Mouse (Mus musculus): ENCODE measurements around the gene Dnajc16.

Gene Dnajc16

DNA sequence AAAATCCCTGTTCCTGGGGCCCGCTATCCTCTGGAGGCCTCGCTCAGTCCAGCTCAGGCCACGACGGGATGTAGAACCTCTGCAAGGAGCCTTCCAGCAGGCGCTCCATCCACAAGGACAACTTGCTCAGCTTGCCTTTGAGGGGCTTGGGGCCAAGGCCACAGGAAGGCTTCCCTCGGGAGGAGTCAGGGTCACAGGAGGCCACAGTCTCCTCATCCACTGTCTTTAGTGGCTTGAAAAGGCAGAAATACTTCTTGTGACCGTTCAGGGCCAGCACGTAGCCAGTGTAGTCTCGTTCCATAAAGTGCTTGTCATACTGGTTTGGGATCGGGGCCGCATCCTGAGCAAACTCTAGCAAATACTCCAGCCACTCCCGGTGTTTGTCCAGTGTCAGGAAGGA, 27.3 kb downstream of the Dnajc16 start:
- DNase-seq (ENCODE audit: low spot score in 2 of 2): no peak

DNA sequence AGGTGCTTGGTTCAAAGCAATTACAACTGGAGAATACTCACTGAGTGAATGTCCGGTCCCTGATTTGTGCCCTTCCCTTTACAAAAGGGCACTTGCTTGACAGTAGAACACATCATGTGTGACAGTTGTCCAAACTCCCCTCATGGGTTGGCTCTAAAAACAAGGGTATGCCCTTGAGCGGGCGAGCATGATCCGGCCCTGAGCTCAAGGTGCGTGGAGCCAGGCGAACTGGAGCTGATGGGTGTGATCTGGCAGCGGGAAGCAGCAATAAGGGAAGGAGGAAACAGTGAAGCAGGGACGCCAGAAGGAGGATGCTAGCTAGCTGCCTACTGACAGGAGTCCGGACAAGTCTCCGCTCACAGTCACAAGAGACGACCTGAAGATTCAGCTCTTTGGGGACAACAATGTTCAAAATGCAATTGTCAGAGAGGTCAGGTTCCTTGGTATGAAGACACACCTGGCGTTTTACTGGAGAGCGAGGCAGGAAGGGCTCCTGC, 28.6 kb downstream of the Dnajc16 start:
- no peak for DNase-seq (ENCODE audit: low spot score in 2 of 2)

DNA sequence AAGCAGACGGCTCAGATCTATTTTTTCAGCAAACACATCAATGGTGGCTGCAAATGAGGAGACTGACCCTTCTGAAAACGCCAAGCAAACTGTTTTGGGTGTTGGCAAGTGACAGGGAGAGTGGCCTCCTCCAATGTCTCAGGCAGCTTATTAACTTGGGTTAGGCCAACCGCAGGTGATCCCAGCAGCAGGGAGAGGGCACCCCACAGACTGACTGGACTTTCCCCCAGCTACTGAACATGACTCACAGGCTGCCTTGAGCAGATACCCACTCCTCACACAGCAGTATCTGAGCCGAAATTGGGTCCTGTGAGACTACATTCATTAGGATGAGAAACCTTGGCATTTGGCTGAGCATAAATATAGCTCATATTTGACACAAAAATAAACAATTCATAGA, 29.8 kb downstream of the Dnajc16 start:
- no peak for DNase-seq (ENCODE audit: low spot score in 2 of 2)

DNA sequence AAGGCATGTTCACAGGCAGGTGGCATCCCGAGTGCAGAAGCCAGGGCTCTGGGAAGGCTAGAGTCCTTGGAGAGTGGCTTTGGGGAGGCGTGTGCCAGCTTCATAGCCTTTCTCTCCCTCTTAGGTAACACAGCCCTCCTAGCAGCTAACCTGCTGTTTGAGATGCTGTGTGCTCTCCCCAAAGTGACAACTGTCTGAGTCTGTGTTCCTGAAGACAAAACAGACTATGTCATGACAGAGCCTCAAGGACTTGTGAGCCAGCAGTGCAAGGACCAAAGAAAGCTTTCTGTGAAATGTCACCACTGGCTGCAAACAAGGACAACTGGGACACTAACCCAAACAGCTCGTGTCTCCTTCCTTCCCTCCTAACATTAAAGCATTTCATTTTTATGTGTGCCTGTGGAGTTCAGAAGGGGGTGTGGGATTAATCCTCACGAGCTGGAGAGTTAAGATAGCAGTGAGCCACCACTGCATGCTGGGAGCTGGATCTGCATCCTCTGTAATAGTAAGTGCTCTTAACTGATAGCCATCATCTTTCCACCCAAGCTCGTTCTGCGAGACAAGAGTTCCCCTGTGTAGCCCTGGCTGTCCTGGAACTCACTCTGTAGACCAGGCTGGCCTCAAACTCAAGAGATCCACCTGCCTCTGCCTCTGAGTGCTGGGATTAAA, 31.7 kb downstream of the Dnajc16 start:
- DNase-seq (ENCODE audit: low spot score in 2 of 2): no peak

DNA sequence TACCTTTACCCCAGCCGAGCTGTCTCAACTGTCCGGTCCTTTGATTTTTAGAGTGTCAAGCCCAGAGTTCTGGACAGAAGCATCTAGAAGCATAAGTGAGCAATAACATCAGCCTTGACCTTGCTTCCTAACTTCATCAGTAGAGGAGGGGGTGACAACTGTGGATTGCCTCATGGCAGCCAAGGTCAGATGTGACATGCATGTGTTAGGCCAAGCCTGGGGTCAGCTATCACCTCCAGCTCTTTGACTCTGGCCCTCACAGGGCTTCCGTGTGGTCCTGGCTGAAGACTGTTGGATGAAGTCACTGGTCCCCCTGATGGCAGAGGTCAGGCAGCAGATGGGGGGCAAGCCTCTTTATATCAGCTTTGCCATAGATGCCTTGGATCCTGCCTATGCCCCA, 33.6 kb downstream of the Dnajc16 start:
- DNase-seq (ENCODE audit: low spot score in 2 of 2): no peak

DNA sequence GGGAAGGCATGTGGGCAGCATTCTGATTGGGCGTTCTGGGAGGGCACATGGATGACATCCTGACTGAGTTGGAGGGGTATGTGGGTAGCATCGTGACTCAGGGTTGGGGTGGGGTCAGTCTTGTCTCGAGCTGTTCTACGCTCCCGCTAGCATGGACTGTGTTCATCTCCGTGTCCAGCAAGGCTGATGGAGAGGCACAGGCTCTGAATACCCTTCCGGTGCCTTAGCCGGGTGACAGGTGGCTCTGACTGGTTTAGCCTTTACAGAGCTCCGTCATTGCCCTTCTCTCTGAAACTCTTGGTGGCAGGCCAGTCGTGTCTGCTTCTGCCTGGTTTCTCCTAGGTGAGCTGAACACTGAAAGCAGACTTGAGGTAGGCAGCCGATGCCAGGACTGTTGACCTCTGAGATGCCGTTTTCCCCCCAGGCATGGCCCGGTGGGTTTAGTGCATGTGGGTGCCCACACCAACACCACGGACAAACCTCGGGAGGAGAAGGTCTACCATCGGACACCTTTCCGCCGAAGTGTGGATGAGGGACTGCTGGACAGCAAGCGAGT, 35.3 kb downstream of the Dnajc16 start:
- no peak for DNase-seq (ENCODE audit: low spot score in 2 of 2)

DNA sequence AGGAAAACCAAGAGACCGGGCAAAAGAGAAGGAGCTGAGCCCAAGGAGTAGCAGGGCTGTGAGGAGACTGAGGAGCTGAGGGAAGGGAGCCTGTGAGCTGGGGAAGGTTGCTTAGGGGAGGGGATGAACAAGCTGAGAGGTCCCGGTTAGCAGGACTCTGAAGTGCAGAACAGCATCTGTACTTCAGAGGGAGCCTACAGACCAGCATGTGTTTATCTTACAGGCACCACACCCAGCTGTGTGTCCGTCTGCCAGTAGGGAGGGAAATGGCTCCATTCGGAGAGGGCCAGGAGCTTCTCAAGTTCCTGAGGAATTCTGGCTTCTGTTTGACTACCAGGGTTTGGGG, 38.7 kb downstream of the Dnajc16 start:
- no peak for DNase-seq (ENCODE audit: low spot score in 2 of 2)

DNA sequence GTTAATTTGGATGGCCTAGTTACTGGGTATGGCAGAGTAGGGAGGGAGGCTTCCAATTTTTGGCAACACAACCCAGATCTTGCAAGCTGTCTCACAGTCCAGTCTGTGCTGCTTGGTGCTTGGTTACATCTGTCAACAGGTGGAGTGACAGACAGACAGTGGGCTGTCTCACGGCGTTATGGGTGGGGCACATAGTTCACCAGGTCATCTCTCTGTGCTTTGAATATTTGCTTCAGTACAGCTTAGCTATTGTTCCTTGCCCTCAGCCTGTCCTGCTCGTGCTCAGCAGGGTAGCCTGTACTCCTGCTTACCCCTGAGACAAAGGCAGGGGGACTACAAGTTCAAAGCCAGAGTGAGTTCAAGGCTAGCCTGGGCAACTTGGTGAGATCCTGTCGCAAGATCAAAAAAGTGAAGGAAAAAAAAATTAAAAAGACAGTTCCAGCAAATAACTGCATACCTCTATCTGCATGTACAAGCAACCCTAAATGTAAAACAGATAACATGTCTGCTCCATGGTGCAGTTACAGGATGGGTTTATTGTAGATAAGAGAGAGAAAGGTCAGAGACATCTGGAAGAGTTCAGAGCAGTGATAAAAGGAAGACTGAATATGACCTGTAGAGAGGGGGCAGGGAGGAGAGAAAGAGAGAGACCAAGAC, 39.2 kb downstream of the Dnajc16 start:
- DNase-seq (ENCODE audit: low spot score in 2 of 2): no peak

DNA sequence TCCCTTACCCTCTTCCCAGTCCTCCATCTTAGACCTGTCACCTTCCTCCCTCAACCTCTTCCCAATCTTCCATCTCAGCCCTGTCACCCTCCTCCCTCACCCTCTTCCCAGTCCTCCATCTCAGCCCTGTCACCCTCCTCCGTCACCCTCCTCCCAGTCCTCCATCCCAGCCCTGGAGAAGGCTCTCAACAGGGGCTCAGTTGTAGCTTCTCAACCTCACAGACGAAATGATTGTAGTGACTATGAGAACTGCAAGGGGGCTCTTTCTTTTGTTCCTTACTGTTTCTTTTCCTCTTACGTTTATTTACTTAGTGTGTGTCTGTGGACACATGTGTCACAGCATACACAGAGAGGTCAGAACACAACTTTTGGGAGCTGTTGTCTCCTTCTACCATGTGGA, 39.9 kb downstream of the Dnajc16 start:
- no peak for DNase-seq (ENCODE audit: low spot score in 2 of 2)

DNA sequence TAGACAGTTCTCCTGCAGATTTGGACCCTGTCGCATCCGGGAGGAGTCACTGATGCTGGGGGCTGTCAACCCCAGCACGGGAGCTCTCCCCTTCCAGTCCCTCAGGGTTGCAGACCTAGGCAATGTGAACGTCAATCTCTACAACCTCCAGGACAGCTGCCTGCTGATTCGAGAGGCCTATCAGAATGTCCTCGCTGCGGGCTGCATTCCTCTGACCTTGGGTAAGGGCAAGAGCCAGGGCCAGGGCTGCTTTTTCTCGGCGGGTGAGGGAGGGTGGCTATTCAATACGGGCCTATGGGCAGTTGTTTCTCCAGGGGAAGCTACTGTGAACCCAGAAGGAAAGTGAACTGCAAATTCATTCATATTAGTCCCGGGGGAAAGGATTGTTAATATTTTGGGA, 41.2 kb downstream of the Dnajc16 start:
- no peak for DNase-seq (ENCODE audit: low spot score in 2 of 2)

DNA sequence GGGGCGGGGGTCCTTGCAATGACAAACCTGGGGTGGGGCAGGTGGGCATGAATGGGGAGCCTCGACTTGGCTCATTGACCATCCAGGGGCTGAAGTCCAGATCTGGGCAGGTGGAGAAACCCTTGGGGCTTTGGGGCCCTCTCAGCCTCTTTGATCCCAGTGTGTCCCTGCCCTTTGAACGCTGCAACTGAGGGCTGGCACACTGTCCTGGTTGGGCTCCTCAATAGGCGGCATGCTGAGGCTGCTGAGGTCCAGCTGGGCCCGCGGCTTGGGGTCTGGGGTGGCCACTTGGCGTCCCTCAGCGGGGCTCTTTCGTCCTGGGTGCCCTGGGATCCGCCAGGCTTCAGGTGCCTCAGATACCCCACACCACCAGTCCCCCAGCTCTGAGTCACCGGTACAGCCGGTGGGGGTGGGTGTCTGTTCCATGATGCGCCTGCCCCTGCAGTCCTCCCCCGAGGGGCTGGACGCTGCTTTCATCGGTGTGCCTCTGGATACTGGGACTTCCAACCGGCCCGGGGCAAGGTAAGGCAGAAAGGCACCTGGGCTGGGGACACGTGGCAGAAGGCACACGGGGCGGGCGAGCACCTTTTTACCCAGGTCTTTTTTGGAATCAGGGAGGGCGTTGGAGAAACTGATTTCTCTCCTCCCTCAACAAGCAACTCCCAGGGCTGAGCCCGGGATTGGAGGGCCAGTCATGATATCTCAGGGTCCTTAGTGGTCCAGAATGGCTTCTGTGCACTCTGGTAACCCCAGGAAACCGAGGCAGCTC, 44.0 kb downstream of the Dnajc16 start, which contains the start of gene Agmat:
TSS of gene Agmat (plus strand) at position 95 of the 769 bp plus-strand sequence.
- DNase-seq (ENCODE audit: low spot score in 2 of 2): no peak

DNA sequence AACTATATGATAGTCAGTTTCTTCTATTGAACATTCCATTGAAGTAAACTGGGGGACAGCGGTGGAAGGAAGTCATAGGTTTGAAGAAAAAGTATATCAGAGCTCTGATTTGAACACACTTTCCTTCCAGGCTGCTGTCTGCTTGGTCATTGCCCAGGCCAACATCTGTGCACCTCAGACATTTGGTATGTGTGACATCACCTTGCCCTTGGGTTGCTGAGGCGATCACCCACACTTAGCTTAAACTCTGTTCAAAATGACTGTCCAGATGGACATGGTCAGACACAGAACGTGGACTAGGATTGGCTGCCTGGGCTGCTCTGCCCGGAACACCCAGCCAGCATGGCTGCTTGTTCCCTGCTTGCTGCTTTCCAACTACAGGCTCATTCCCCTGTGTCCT, 48.4 kb downstream of the Dnajc16 start:
- DNase-seq (ENCODE audit: low spot score in 2 of 2): no peak

DNA sequence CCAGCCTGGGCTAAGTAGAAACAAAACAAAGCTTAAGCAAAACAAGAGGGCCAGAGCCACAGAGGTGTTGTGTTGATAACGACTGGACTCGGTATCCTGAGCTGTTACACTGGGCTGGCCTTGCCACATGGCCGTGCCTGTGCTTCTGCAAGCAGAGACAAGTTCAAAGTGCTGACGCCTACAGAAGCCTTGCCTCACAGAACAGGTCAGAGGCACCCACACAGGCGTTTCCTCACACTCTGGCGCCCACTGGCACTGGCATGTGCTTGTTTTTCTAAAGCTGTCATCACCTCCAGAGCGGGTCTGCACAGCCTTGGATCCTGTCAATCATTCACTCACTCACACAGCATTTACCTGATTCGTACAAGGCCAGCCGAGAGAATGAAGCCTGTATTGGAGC, 48.9 kb downstream of the Dnajc16 start:
- no peak for DNase-seq (ENCODE audit: low spot score in 2 of 2)

DNA sequence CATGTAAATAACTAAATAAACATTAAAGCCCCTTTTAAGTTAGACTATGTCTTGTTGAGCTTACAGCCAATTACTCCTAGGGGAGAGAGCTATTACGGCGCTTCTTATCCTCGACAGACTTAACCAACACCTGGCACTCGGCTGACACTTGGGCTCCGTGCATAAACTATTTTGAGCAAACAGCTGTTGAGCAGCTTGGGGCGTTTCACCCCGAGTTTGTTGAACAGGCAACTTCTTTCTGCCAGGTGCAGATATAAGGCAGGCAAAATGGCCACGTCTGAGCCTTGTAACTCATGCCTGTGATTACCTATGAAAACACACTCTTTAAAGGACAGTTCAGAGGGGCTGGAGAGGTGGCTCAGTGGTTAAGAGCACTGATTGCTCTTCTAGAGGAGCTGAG, 52.7 kb downstream of the Dnajc16 start:
- no peak for DNase-seq (ENCODE audit: low spot score in 2 of 2)

DNA sequence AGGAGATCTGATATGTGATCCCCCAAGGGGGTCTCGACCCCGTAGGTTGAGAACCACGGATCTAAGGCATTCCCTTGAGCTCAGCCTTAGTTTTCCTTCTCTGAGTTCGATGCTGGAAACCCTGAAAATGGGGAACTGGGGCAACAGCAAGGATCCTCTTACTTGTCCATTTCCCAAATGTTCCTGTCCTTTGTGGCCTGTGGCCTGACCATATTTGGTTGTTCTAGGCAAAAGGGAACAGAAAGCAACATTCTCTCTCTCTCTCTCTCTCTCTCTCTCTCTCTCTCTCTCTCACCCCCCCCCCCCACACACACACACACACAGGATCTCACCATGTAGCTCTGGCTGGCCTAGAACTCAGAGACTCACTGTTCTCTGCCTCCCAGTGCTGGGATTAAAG, 53.9 kb downstream of the Dnajc16 start:
- no peak for DNase-seq (ENCODE audit: low spot score in 2 of 2)

DNA sequence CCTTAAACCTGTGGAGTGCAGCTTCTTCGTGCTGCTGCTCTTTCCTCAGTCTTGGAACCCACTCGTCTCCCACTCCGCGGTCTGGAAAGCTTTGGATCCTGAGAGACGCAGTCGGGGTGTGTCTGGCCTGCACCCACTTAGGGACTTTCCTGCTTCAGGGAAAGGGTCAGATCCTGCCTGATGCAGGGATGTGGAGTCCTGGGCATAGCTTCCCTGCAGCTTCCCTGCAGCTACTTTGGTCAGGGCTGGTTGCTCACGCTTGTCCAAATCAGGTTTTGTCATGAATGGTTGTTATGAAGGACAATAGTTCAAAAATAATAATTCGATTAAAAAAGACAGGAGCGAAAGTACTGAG, 55.5 kb downstream of the Dnajc16 start:
- DNase-seq (ENCODE audit: low spot score in 2 of 2): no peak

DNA sequence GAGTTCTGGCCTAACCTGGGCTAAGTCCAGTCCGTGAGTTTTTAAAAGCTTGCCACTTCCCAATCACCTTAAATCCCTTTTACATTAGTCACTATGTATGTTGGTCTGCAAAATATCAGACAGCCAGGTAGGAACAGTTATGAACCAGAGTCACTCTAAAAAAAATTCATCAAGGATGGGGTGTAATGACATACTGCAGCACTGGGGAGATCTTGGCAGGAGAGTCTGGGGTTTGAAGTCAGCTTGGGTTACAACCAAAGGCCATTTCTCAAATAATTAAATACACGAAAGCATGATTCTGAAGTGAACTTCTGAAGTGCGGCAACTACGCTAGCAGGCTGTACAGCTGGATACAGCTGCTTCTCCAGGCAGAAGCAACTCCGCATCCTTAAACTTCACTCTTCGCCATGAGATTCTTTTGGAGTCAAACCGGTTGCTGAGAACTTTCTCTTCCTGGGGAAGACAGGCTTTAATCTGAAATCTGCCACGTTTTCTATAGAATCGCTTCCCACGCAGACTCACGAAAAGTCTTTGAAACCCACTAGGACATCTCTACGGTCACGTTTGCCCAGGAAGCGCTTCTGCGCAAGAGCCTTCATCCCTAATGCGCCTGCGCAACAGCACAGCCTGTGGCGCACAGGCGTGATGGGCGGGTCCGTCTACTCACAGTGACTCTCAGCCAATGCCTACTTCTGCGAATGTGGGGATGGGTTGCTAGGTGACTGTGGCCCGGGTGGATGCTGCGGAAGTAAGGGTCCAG, 56.1 kb downstream of the Dnajc16 start:
- DNase-seq (ENCODE audit: low spot score in 2 of 2): peak; percentile 90 to 95

DNA sequence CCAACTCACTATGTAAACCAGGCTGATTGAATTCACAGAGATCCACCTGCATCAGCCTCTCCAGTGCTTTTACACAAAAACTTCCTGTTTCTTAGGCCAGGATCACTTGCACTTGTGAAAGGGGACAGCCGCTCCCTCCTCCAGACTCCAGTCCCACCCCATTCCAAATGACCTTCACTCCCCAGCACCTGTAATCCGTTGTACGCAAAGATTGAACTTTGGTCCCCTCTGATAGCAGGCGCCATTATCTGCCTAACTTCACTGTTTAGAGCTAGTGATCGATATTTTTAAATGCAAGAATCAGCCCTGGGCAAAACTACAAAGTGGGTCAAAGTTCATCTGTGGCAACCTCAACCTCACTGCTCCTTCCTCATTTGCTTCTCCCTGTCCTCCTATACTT, 59.0 kb downstream of the Dnajc16 start:
- DNase-seq (ENCODE audit: low spot score in 2 of 2): no peak

DNA sequence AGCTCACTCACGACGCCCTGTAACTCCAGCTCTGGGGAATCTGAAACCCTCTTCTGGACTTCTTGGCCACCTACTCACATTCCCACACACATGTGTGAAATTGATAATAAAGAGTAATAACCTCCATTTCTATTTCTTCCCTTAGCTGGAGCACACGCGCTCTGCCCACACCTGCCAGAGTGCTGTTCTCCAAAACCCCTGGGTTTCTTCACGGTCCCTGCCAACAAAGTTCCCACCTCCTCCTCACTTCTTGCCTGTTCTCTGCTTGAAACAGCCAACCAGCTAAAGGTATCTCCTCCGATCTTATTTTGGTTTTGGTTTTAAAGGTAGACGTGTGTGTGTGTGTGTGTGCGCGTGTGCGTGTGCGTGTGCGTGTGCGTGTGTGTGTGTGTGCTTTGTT, 60.3 kb downstream of the Dnajc16 start:
- peak in 1 of 2 experiments; percentile 63 for DNase-seq (ENCODE audit: low spot score in 2 of 2)

DNA sequence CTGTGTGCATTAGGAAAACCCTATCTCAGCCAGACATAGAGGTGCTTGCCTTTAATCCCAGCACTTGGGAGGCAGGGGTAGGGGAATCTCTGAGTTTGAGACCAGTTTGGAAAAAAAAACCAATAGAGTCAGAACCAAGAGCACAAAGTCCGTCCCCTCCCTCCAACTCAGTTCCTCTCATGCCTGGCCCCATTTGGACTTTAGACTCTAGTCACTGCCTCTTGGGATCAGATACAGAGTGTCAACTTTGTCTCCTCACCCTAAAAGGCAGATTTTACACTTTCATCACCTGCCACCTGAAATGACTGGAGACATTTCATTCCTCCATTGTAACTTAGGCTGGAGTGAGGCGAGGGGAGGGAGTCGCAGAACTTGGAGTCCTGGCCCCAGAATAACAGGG, 61.5 kb downstream of the Dnajc16 start:
- no peak for DNase-seq (ENCODE audit: low spot score in 2 of 2)

DNA sequence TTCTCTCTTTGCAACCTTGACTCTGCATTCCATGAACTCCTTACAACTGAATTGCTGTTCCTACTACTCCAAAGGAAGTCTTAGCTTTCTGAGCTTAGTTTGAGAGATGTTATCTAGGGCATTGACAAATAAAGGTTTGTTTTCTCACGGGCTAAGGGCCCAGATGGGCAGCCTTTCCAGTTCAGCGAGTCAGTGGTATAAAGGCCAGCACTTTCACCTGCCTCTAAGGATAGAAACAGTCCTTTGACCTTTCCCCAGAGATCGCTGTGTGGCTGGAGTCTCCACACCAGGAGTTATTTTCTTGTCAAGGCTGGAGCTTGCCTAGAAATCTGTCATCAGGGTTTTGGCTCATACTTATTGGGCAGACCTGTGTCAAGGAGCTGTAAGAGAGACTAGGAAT, 65.0 kb downstream of the Dnajc16 start:
- no peak for DNase-seq (ENCODE audit: low spot score in 2 of 2)

DNA sequence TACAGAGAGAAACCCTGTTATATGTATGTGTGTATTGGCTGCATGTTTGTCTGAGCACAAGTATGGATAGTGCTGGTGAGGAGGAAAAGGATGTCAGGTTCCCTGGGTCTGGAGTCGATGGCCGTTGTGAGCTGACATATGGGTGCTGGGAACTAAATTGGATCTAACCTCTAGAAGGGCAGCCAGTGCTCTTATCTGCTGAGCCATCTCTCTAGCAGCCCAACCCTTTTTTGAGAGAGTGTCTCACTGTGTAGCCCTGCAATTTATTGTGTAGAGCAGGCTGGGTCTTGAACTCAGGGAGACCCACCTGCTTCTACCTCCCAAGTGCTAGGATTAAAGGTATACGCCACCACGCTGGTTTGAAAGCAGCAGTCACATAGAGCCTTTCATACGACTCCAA, 65.5 kb downstream of the Dnajc16 start:
- no peak for DNase-seq (ENCODE audit: low spot score in 2 of 2)

All from left cerebral cortex, adult 9 months (tissue).